Mouse (Mus musculus) testis, adult 2 months (tissue): ENCODE results near the gene Rbm38. TPM values are rescaled to one million over a fixed set of nuclear protein-coding genes. Genes with fewer than 3 reads are reported as not detected.

ENCODE experiments used
- H3K27ac ChIP-seq: fragments of 200-500 bp; 2 replicates; pipeline ENCODE4 v1.5.1; 2012; ENCODE audit warnings: low read depth, low read length; ENCODE audit not compliant: control insufficient read depth, insufficient read depth
- H3K27me3 ChIP-seq: fragments of 200-500 bp; 2 replicates; pipeline ENCODE4 v1.6.1; 2012; ENCODE audit warnings: mild to moderate bottlenecking, low read length, moderate library complexity; ENCODE audit not compliant: control insufficient read depth, insufficient read depth
- H3K36me3 ChIP-seq: fragments of 200-500 bp; 2 replicates; pipeline ENCODE4 v1.6.1; 2012; ENCODE audit warnings: mild to moderate bottlenecking, low read length; ENCODE audit not compliant: control insufficient read depth, insufficient read depth
- H3K4me1 ChIP-seq: fragments of 200-500 bp; 2 replicates; pipeline ENCODE4 v1.6.1; 2012; ENCODE audit warnings: low read length; ENCODE audit not compliant: control insufficient read depth, insufficient read depth
- H3K4me3 ChIP-seq: fragments of 200-500 bp; 2 replicates; pipeline ENCODE4 v1.5.1; 2012; ENCODE audit warnings: low read depth, mild to moderate bottlenecking, low read length, moderate library complexity, mixed read lengths; ENCODE audit not compliant: control insufficient read depth
- CTCF ChIP-seq: fragments of 200-500 bp; IDR thresholded peaks from 2 replicates; pipeline ENCODE4 v1.5.1; 2012; ENCODE audit warnings: low read depth, mild to moderate bottlenecking, inconsistent platforms, low read length, moderate library complexity; ENCODE audit not compliant: control insufficient read depth, insufficient read depth, insufficient replicate concordance
- POLR2A ChIP-seq: fragments of 200-500 bp; IDR thresholded peaks from 2 replicates; pipeline ENCODE4 v1.6.1; 2012; ENCODE audit warnings: low read depth, mild to moderate bottlenecking, inconsistent platforms, low read length, moderate library complexity; ENCODE audit not compliant: control insufficient read depth
- polyA plus RNA-seq: library from polyadenylated mRNA; depleted of rRNA; stranded (reverse); fragments of >200 nt; gene quantifications from 2 replicates; pipeline ENCODE4 v1.2.3, GENCODE M21; 2012

The Rbm38 gene
- polyA plus RNA-seq, 1 experiment: 33.7 TPM

GRCm38 (mm10) chr2:173023371-173023851 is 3.1 kb downstream of the Rbm38 start:
- peaks cover 37% of the 10 kb centered on the region for H3K4me1 ChIP-seq
- TF ChIP-seq POLR2A (no peak), CTCF (no peak)
- H3K4me3 ChIP-seq: no peak overlapping the region
- H3K27ac ChIP-seq: no peak overlapping the region
- H3K36me3 ChIP-seq: no peaks in the 10 kb centered on the region
- H3K27me3 ChIP-seq: no peaks in the 10 kb centered on the region

GRCm38 (mm10) chr2:173023966-173024365 is 3.7 kb downstream of the Rbm38 start:
- peaks cover 32% of the 10 kb centered on the region for H3K4me1 ChIP-seq
- H3K27ac ChIP-seq: no peak overlapping the region
- H3K27me3 ChIP-seq: no peaks in the 10 kb centered on the region
- no peaks in the 10 kb centered on the region for H3K36me3 ChIP-seq
- no peak overlapping the region for H3K4me3 ChIP-seq
- TF ChIP-seq POLR2A (no peak), CTCF (no peak)

DNA sequence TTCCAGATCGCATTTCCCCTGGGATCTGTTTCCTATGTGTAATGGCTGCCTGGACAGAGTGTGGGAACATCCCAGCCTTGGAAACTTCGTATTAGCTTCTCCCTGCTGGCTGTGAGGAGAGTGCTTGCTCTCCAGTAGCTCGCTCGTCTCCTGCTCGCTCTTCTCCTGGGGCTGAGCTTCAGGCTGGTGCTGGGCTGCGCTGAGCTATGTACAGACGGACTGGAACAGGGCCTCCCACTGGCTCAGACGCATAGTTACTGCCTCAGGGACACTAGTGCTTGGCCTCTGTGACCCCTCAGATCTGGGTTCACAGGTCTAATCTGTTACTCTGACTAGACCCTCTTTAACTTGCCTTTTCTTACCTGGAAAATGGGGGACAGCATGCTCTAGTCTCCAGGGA is 4.1 kb downstream of the Rbm38 start:
- TF ChIP-seq CTCF (no peak), POLR2A (no peak)
- peaks cover 27% of the 10 kb centered on the region for H3K4me1 ChIP-seq
- H3K27me3 ChIP-seq: no peaks in the 10 kb centered on the region
- no peak overlapping the region for H3K27ac ChIP-seq
- H3K4me3 ChIP-seq: no peak overlapping the region
- no peaks in the 10 kb centered on the region for H3K36me3 ChIP-seq

DNA sequence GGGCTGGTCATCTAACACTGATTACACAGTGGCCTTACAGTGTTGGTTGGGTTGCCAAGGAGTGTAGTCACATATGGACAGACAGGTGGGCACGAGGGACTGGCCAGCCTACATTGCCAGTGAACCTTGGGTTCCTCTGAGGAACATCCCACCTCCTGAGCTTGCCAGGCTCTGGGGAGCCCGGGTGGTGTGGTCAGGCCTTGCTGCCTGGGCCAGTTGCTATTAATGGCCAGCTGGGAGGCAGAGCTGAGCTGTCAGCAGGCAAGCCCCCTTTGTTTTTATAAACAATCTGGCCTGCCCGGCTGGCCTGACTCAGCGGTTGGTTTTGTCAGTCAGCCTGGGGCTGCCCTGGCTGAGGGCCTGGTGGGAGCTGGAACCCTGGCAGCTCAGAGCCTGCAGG is 4.6 kb downstream of the Rbm38 start:
- H3K4me3 ChIP-seq: no peak overlapping the region

DNA sequence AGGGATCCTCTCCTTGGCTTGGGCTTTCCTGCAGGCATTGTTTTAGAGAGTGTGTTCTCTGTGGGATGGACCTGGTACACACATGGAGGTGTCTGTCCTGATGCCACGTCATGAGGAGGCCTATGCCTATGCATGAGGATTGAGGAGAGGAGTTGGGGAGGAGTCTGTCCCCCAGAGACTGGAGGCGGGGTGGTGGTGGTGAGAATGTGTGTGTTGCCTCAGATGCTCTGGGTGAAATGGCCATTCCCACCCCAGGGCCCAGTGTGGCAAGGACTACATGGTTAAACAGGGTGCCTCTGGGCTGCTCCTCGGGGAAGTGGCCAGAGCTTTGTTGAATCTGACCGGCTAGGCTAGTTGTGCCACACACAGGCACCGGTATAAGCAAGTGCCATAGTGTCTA is 6.0 kb downstream of the Rbm38 start:
- Histone ChIP-seq H3K36me3 (no peaks in the 10 kb centered on the region), H3K27ac (no peak overlapping the region), H3K4me3 (no peak overlapping the region), H3K4me1 (peaks cover 10% of the 10 kb centered on the region), H3K27me3 (no peaks in the 10 kb centered on the region)
- TF ChIP-seq POLR2A (no peak), CTCF (no peak)

More for the DNA sequence above, 4.6 kb downstream of the Rbm38 start:
- TF ChIP-seq CTCF (no peak), POLR2A (no peak)
- no peak overlapping the region for H3K27ac ChIP-seq
- no peaks in the 10 kb centered on the region for H3K36me3 ChIP-seq
- peaks cover 22% of the 10 kb centered on the region for H3K4me1 ChIP-seq
- no peaks in the 10 kb centered on the region for H3K27me3 ChIP-seq

DNA sequence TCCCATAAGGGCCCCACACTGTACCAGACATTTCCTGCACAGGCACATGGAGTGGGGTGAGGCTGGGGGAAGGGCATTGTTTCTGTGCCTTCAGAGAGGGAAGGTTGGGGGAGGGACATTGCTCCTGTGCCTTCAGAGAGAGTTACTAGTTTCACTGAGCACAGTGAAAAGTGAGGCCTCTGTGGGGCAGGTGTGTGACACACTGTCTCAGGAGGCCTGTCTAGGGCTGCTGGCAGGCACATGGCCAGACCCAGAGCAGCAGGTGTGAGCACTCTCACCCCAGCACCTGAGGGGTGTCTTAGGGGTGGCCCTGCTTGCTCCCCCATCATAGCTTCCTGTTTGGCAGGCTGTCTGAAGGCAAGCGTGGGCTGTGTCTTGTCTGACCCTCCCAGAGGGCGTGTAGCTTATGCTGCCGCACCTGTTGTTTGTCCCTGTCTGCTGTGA is 6.4 kb downstream of the Rbm38 start:
- H3K27ac ChIP-seq: no peak overlapping the region
- no peaks in the 10 kb centered on the region for H3K27me3 ChIP-seq
- TF ChIP-seq POLR2A (no peak), CTCF (no peak)
- H3K36me3 ChIP-seq: no peaks in the 10 kb centered on the region
- peaks cover 7% of the 10 kb centered on the region for H3K4me1 ChIP-seq
- H3K4me3 ChIP-seq: no peak overlapping the region

- no peak overlapping the region for H3K4me3 ChIP-seq
- no peaks in the 10 kb centered on the region for H3K36me3 ChIP-seq
- no peak overlapping the region for H3K27ac ChIP-seq
- TF ChIP-seq CTCF: no peak
- TF ChIP-seq POLR2A: no peak
- peaks cover 6% of the 10 kb centered on the region for H3K4me1 ChIP-seq
- no peaks in the 10 kb centered on the region for H3K27me3 ChIP-seq
Measured at GRCm38 (mm10) chr2:173027169-173027823, 7.0 kb downstream of the Rbm38 start.

DNA sequence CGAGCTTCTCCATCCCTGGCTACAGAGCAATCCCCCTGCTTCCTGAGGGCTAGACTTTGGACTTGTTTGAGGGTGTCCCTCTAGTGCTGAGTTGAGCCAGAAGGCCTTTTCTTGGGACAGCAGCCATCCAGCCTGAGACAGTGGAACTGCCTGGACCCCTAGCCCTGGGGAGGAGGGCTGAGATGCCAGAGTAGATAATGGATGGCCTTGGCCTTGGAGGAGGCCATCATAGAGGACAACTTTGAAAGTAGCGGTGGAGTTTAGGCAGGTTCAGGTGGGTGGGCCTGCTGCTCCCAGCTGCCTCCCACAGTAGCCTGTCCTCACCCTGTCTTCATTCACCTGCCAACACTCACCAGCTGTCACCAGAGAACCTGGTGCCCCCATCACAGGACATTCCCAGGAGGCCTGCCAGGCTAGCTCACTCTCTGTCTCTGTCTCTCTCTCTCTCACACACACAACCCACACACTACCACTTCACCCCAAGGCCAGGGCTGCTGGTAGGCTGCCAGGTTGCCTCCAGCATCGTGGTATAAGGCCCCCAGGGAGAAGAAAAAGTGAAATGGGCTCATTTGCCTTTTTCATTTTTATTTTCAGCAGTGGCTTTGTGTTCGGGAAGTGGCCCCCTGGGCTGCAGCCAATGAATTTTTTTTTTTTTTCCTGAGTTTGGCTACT is 7.7 kb downstream of the Rbm38 start:
- no peaks in the 10 kb centered on the region; the same call in 1 of the 2 replicates for H3K4me1 ChIP-seq
- H3K27me3 ChIP-seq: no peaks in the 10 kb centered on the region
- H3K27ac ChIP-seq: no peak overlapping the region
- no peaks in the 10 kb centered on the region for H3K36me3 ChIP-seq
- no peak overlapping the region for H3K4me3 ChIP-seq
- TF ChIP-seq POLR2A (no peak), CTCF (no peak)
